Mouse (Mus musculus) adrenal gland, postnatal 4 days (tissue): Measurements from ENCODE around the gene Gm20736. TPM values are rescaled to one million over a fixed set of nuclear protein-coding genes. Genes with fewer than 3 reads are reported as not detected.
"Not testable (repeated sequence)": the region's sequence is repeated elsewhere in the genome, so short reads cannot be mapped to it uniquely, and the experiment has no call there.

ENCODE experiments used
- DNase-seq, 2 experiments: peaks; one replicate each; pipeline ENCODE4 v3.0.0; 2021 to 2022; ENCODE audit warnings: low spot score in 2 of 2, mixed read lengths in 2 of 2
- long read RNA-seq, 2 experiments: library from polyadenylated mRNA; stranded (forward); transcript quantifications; one replicate each; pipeline ENCODE4 v2.0.0; 2021
- total RNA-seq, 2 experiments: library from RNA; stranded (reverse); gene quantifications; 2 replicates each; pipeline ENCODE4 v1.2.3; 2021

Gene Gm20736
- total RNA-seq: not detected
- long read RNA-seq, experiment 1: 0 reads
- long read RNA-seq, experiment 2: 0 reads

- DNase-seq: not testable (repeated sequence)
Measured at GRCm38 (mm10) chrY:65377390-65377789, at the start of gene Gm20736. Gm20736 (plus strand) TSS chrY:65377690.

Other genes with a start within 250 kb of the Gm20736 start
- gene Gm20924, start 170.2 kb upstream of the Gm20736 start, total RNA-seq: not detected